Mouse (Mus musculus) CD8-positive naive resting alpha-beta T cell, adult 2 months (primary cell): Measurements from ENCODE around the gene Vmn1r224.

ENCODE experiments used
- DNase-seq, 2 experiments: peaks; one replicate each; pipeline ENCODE4 v3.0.0; 2022; ENCODE audit warnings: low read depth in 2 of 2, low spot score in 2 of 2

Vmn1r224 gene

DNA sequence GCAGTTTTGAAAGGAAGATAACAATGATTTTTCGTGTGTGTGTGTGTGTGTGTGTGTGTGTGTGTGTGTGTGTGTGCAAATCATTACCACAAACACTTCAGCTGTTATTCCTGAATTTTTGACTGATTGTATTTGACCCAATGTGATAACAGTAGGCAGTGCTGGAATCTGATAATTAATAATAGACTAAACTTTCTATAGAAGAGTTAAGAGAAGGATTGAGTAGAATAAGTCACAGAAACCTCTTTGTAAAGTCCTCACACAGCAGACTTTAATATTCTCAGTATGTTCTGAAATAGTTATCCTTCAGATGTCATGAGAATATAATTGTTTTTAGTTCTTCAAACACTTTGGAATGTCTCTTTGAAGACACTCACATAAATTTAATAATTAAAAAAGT, at the start of gene Vmn1r224:
Gene Vmn1r224, plus strand, starts transcription at position 301 of the 400 bp plus-strand sequence.
- no peak for DNase-seq

GRCm38 (mm10) chr17:20399105-20399504, 14.8 kb upstream of the Vmn1r224 start:
- no peak for DNase-seq

DNA sequence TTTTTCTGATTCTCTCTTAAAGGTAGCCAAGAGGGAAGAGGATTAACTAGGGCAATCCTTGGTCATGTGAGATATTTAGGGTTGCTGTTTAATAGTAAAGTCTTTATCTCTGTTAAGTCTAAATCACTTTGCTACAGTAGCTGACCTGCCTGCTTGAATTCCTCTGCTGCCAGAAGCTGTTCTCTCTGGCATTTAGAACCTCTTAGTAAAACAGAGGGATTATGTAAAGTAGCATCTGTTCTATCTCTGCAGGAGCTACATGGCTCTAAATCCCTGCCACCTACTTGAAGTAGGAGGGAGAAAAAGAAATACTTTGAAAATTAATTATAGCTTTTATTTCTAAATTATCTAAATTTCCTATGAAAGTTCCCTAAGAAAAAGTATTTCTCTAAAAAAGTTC, 25.3 kb downstream of the Vmn1r224 start:
- no peak for DNase-seq

DNA sequence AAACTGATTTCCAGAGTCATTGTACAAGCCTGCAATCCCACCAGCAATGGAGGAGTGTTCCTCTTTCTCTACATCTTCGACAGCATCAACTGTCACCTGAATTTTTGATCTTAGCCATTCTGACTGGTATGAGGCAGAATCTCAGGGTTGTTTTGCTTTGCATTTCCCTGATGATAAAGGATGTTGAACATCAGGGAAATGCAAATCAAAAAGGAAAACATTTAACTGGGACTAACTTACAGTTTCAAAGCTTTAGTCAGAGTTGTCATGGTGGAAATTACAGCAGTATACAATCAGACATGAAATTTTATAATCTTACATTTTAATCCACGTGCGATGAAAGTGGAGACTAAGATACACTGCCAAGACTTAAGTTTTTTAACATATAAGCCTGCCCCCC, 59.4 kb downstream of the Vmn1r224 start:
- no peak for DNase-seq
